Mouse (Mus musculus) ES-Bruce4 (cell line): ENCODE data around the gene Gm21983. TPM values are rescaled to one million over a fixed set of nuclear protein-coding genes. Genes with fewer than 3 reads are reported as not detected.

Experiments
- H3K27ac ChIP-seq: 2 replicates; pipeline ENCODE4 v1.5.1; 2012; ENCODE audit warnings: low read length, inconsistent platforms; ENCODE audit not compliant: insufficient read depth
- H3K27me3 ChIP-seq: 2 replicates; pipeline ENCODE4 v1.6.1; 2012; ENCODE audit warnings: mild to moderate bottlenecking, low read length, inconsistent platforms; ENCODE audit not compliant: control insufficient read depth, poor library complexity, insufficient read depth, severe bottlenecking
- H3K36me3 ChIP-seq: 2 replicates; pipeline ENCODE4 v1.6.1; 2012; ENCODE audit warnings: inconsistent platforms, mild to moderate bottlenecking, low read length, moderate library complexity; ENCODE audit not compliant: control insufficient read depth, poor library complexity, insufficient read depth, severe bottlenecking
- H3K4me1 ChIP-seq: one replicate; pipeline ENCODE4 v1.8.1; 2011; ENCODE audit warnings: low read length; ENCODE audit not compliant: control insufficient read depth, insufficient read depth
- H3K4me3 ChIP-seq: 2 replicates; pipeline ENCODE4 v1.5.1; 2011; ENCODE audit warnings: low read depth, mild to moderate bottlenecking, low read length
- H3K9ac ChIP-seq: 2 replicates; pipeline ENCODE4 v1.6.1; 2012; ENCODE audit warnings: low read depth, mild to moderate bottlenecking, inconsistent platforms; ENCODE audit not compliant: poor library complexity, severe bottlenecking
- H3K9me3 ChIP-seq: replicated peaks from 2 replicates; pipeline ENCODE4 v1.6.1; 2012; ENCODE audit warnings: mild to moderate bottlenecking, low read length, inconsistent platforms; ENCODE audit not compliant: control insufficient read depth, poor library complexity, insufficient read depth, severe bottlenecking
- CTCF ChIP-seq: IDR thresholded peaks from one replicate; pipeline ENCODE4 v1.8.1; 2011; ENCODE audit warnings: low read depth, low read length
- EP300 ChIP-seq: IDR thresholded peaks from 2 replicates; pipeline ENCODE4 v1.6.1; 2011; ENCODE audit warnings: low read depth, low read length; ENCODE audit not compliant: insufficient read depth
- POLR2A ChIP-seq: IDR thresholded peaks from one replicate; pipeline ENCODE4 v1.8.1; 2011; ENCODE audit warnings: low read length; ENCODE audit not compliant: insufficient read depth
- polyA plus RNA-seq: library from polyadenylated mRNA; stranded (reverse); fragments of >200 nt; gene quantifications from 2 replicates; pipeline ENCODE4 v1.2.4, GENCODE M21; 2011; ENCODE audit warnings: low read depth; ENCODE audit not compliant: missing spikeins, insufficient read depth, insufficient read length

Gene Gm21983
- polyA plus RNA-seq, 1 experiment, result not detected

GRCm38 (mm10) chr7:27195681-27196611 lies 15.1 kb upstream of the Gm21983 start, which contains the start of the genes BC024978 and Snrpa:
TSS of gene BC024978 (plus strand) at chr7:27195781.
TSS of gene Snrpa (minus strand) at chr7:27196271.
- peak within 1 kb of the TSS; percentile 84 for H3K9ac ChIP-seq
- H3K4me1 ChIP-seq, result peaks cover 4% of the 10 kb centered on the region
- H3K4me3 ChIP-seq, result peak within 1 kb of the TSS; percentile 88
- H3K27ac ChIP-seq, result peak within 1 kb of the TSS; percentile 86
- H3K9me3 ChIP-seq, result no peaks in the 10 kb centered on the region
- H3K27me3 ChIP-seq, result no peaks in the 10 kb centered on the region
- 0 out of 2 replicates have a peak, but pooled peaks have one; percentile 48 for TF ChIP-seq EP300
- TF ChIP-seq POLR2A, result peak; percentile 64
- TF ChIP-seq CTCF, result no peak
- H3K36me3 ChIP-seq, result peaks cover 37% of the 10 kb centered on the region

GRCm38 (mm10) chr7:27193731-27194130 lies 12.8 kb upstream of the Gm21983 start:
- H3K4me3 ChIP-seq, result no peak overlapping the region
- H3K27ac ChIP-seq, result no peak overlapping the region
- no peak for TF ChIP-seq POLR2A
- TF ChIP-seq EP300, result no peak
- TF ChIP-seq CTCF, result no peak
- no peak overlapping the region for H3K9ac ChIP-seq
- no peaks in the 10 kb centered on the region for H3K27me3 ChIP-seq
- peaks cover 7% of the 10 kb centered on the region for H3K4me1 ChIP-seq
- peaks cover 53% of the 10 kb centered on the region for H3K36me3 ChIP-seq
- H3K9me3 ChIP-seq, result no peaks in the 10 kb centered on the region

GRCm38 (mm10) chr7:27192434-27192833 lies 11.5 kb upstream of the Gm21983 start:
- no peaks in the 10 kb centered on the region for H3K9me3 ChIP-seq
- H3K36me3 ChIP-seq, result peaks cover 66% of the 10 kb centered on the region
- no peak overlapping the region for H3K9ac ChIP-seq
- H3K27me3 ChIP-seq, result no peaks in the 10 kb centered on the region
- no peak overlapping the region for H3K27ac ChIP-seq
- H3K4me1 ChIP-seq, result peaks cover 7% of the 10 kb centered on the region
- no peak overlapping the region for H3K4me3 ChIP-seq
- no peak for TF ChIP-seq CTCF
- no peak for TF ChIP-seq EP300
- TF ChIP-seq POLR2A, result no peak

- TF ChIP-seq CTCF (peak; percentile 66), EP300 (no peak)
- Histone ChIP-seq H3K27ac (peak overlapping the region; percentile 44), H3K36me3 (peaks cover 73% of the 10 kb centered on the region)
These were observed 8.5 kb upstream of the Gm21983 start for GRCm38 (mm10) chr7:27189271-27189931.

GRCm38 (mm10) chr7:27185986-27186385 lies 5.1 kb upstream of the Gm21983 start:
- Histone ChIP-seq H3K27me3 (no peaks in the 10 kb centered on the region), H3K4me3 (no peak overlapping the region), H3K36me3 (peaks cover 41% of the 10 kb centered on the region), H3K9me3 (no peaks in the 10 kb centered on the region), H3K4me1 (peaks cover 3% of the 10 kb centered on the region), H3K9ac (no peak overlapping the region), H3K27ac (no peak overlapping the region)
- TF ChIP-seq EP300, result no peak

More at GRCm38 (mm10) chr7:27189271-27189931, 8.5 kb upstream of the Gm21983 start:
- no peak overlapping the region for H3K9ac ChIP-seq
- no peak overlapping the region for H3K4me3 ChIP-seq
- peaks cover 7% of the 10 kb centered on the region for H3K4me1 ChIP-seq
- H3K9me3 ChIP-seq, result no peaks in the 10 kb centered on the region
- H3K27me3 ChIP-seq, result no peaks in the 10 kb centered on the region

GRCm38 (mm10) chr7:27184964-27185363 lies 4.1 kb upstream of the Gm21983 start:
- Histone ChIP-seq H3K36me3 (peaks cover 30% of the 10 kb centered on the region), H3K4me3 (no peak overlapping the region), H3K9me3 (no peaks in the 10 kb centered on the region), H3K4me1 (peaks cover 3% of the 10 kb centered on the region), H3K27ac (no peak overlapping the region), H3K27me3 (no peaks in the 10 kb centered on the region), H3K9ac (no peak overlapping the region)
- TF ChIP-seq CTCF, result peak; percentile 99
- no peak for TF ChIP-seq POLR2A
- 0 out of 2 replicates have a peak, but pooled peaks have one; percentile 6 for TF ChIP-seq EP300
